Mouse (Mus musculus): Measurements from ENCODE around the gene Grin2d. TPM values are rescaled to one million over a fixed set of nuclear protein-coding genes. Genes with fewer than 3 reads are reported as not detected.

Gene Grin2d
- polyA plus RNA-seq, 1 experiment = 21.1 TPM

- no peaks in the 10 kb centered on the region for H3K36me3 ChIP-seq (ENCODE audit: control insufficient read depth, insufficient read depth, low read length)
- peaks cover 19% of the 10 kb centered on the region for H3K4me1 ChIP-seq (ENCODE audit: control insufficient read depth, insufficient read depth, low read length)
- TF ChIP-seq POLR2A (IDR thresholded peaks at IDR 0.05; ENCODE audit: control insufficient read depth, low read depth, low read length) (no peak), CTCF (IDR thresholded peaks at IDR 0.05; ENCODE audit: control insufficient read depth, insufficient read depth, insufficient replicate concordance, low read depth, low read length) (no peak)
- H3K27me3 ChIP-seq (ENCODE audit: control insufficient read depth, insufficient read depth, low read length) = no peaks in the 10 kb centered on the region
- no peak overlapping the region for H3K27ac ChIP-seq (ENCODE audit: control insufficient read depth, insufficient read depth, low read depth, low read length)
- no peak overlapping the region for H3K4me3 ChIP-seq (ENCODE audit: control insufficient read depth, low read depth, low read length)
These were observed 25.1 kb downstream of the Grin2d start for GRCm38 (mm10) chr7:45853089-45853488.

- H3K27ac ChIP-seq (ENCODE audit: control insufficient read depth, insufficient read depth, low read depth, low read length) = no peak overlapping the region
- no peaks in the 10 kb centered on the region for H3K4me1 ChIP-seq (ENCODE audit: control insufficient read depth, insufficient read depth, low read length)
- TF ChIP-seq CTCF (IDR thresholded peaks at IDR 0.05; ENCODE audit: control insufficient read depth, insufficient read depth, insufficient replicate concordance, low read depth, low read length) (no peak), POLR2A (IDR thresholded peaks at IDR 0.05; ENCODE audit: control insufficient read depth, low read depth, low read length) (no peak)
- no peaks in the 10 kb centered on the region for H3K27me3 ChIP-seq (ENCODE audit: control insufficient read depth, insufficient read depth, low read length)
- no peak overlapping the region for H3K4me3 ChIP-seq (ENCODE audit: control insufficient read depth, low read depth, low read length)
- H3K36me3 ChIP-seq (ENCODE audit: control insufficient read depth, insufficient read depth, low read length) = no peaks in the 10 kb centered on the region
These were observed 27.5 kb downstream of the Grin2d start for GRCm38 (mm10) chr7:45850661-45851060.

GRCm38 (mm10) chr7:45848447-45849027, 29.6 kb downstream of the Grin2d start:
- no peaks in the 10 kb centered on the region for H3K4me1 ChIP-seq (ENCODE audit: control insufficient read depth, insufficient read depth, low read length)
- no peak overlapping the region for H3K4me3 ChIP-seq (ENCODE audit: control insufficient read depth, low read depth, low read length)
- no peak for TF ChIP-seq CTCF (IDR thresholded peaks at IDR 0.05; ENCODE audit: control insufficient read depth, insufficient read depth, insufficient replicate concordance, low read depth, low read length)
- no peak for TF ChIP-seq POLR2A (IDR thresholded peaks at IDR 0.05; ENCODE audit: control insufficient read depth, low read depth, low read length)
- H3K36me3 ChIP-seq (ENCODE audit: control insufficient read depth, insufficient read depth, low read length) = no peaks in the 10 kb centered on the region
- H3K27ac ChIP-seq (ENCODE audit: control insufficient read depth, insufficient read depth, low read depth, low read length) = no peak overlapping the region
- no peaks in the 10 kb centered on the region for H3K27me3 ChIP-seq (ENCODE audit: control insufficient read depth, insufficient read depth, low read length)

GRCm38 (mm10) chr7:45842950-45843744, 35.0 kb downstream of the Grin2d start:
- Histone ChIP-seq H3K4me3 (ENCODE audit: control insufficient read depth, low read depth, low read length) (no peak overlapping the region), H3K27ac (ENCODE audit: control insufficient read depth, insufficient read depth, low read depth, low read length) (no peak overlapping the region), H3K36me3 (ENCODE audit: control insufficient read depth, insufficient read depth, low read length) (no peaks in the 10 kb centered on the region), H3K27me3 (ENCODE audit: control insufficient read depth, insufficient read depth, low read length) (no peaks in the 10 kb centered on the region), H3K4me1 (ENCODE audit: control insufficient read depth, insufficient read depth, low read length) (no peaks in the 10 kb centered on the region)
- TF ChIP-seq POLR2A (IDR thresholded peaks at IDR 0.05; ENCODE audit: control insufficient read depth, low read depth, low read length) (no peak), CTCF (IDR thresholded peaks at IDR 0.05; ENCODE audit: control insufficient read depth, insufficient read depth, insufficient replicate concordance, low read depth, low read length) (no peak)

- H3K27me3 ChIP-seq (ENCODE audit: control insufficient read depth, insufficient read depth, low read length) = no peaks in the 10 kb centered on the region
- H3K36me3 ChIP-seq (ENCODE audit: control insufficient read depth, insufficient read depth, low read length) = no peaks in the 10 kb centered on the region; the same call in none of the 2 replicates
- TF ChIP-seq CTCF (IDR thresholded peaks at IDR 0.05; ENCODE audit: control insufficient read depth, insufficient read depth, insufficient replicate concordance, low read depth, low read length) = no peak
- TF ChIP-seq POLR2A (IDR thresholded peaks at IDR 0.05; ENCODE audit: control insufficient read depth, low read depth, low read length) = no peak
- peaks cover 24% of the 10 kb centered on the region for H3K4me1 ChIP-seq (ENCODE audit: control insufficient read depth, insufficient read depth, low read length)
- H3K27ac ChIP-seq (ENCODE audit: control insufficient read depth, insufficient read depth, low read depth, low read length) = no peak overlapping the region; the same call in 1 of the 2 replicates
- peak overlapping the region; percentile 96 for H3K4me3 ChIP-seq (ENCODE audit: control insufficient read depth, low read depth, low read length)
These were observed 44.3 kb downstream of the Grin2d start for GRCm38 (mm10) chr7:45833924-45834323.

- H3K4me1 ChIP-seq (ENCODE audit: control insufficient read depth, insufficient read depth, low read length) = peaks cover 24% of the 10 kb centered on the region
- H3K27ac ChIP-seq (ENCODE audit: control insufficient read depth, insufficient read depth, low read depth, low read length) = peak overlapping the region; percentile 71
- TF ChIP-seq POLR2A (IDR thresholded peaks at IDR 0.05; ENCODE audit: control insufficient read depth, low read depth, low read length) (no peak), CTCF (IDR thresholded peaks at IDR 0.05; ENCODE audit: control insufficient read depth, insufficient read depth, insufficient replicate concordance, low read depth, low read length) (no peak)
- H3K4me3 ChIP-seq (ENCODE audit: control insufficient read depth, low read depth, low read length) = peak overlapping the region; percentile 96
- no peaks in the 10 kb centered on the region for H3K27me3 ChIP-seq (ENCODE audit: control insufficient read depth, insufficient read depth, low read length)
- no peaks in the 10 kb centered on the region; the same call in none of the 2 replicates for H3K36me3 ChIP-seq (ENCODE audit: control insufficient read depth, insufficient read depth, low read length)
These were observed 44.9 kb downstream of the Grin2d start for GRCm38 (mm10) chr7:45833148-45833790.

- Histone ChIP-seq H3K36me3 (ENCODE audit: control insufficient read depth, insufficient read depth, low read length) (no peaks in the 10 kb centered on the region; the same call in none of the 2 replicates), H3K4me3 (ENCODE audit: control insufficient read depth, low read depth, low read length) (peak overlapping the region; percentile 96), H3K4me1 (ENCODE audit: control insufficient read depth, insufficient read depth, low read length) (peaks cover 24% of the 10 kb centered on the region), H3K27me3 (ENCODE audit: control insufficient read depth, insufficient read depth, low read length) (no peaks in the 10 kb centered on the region), H3K27ac (ENCODE audit: control insufficient read depth, insufficient read depth, low read depth, low read length) (no peak overlapping the region)
- no peak for TF ChIP-seq CTCF (IDR thresholded peaks at IDR 0.05; ENCODE audit: control insufficient read depth, insufficient read depth, insufficient replicate concordance, low read depth, low read length)
- no peak; the same call in 1 of the 2 replicates for TF ChIP-seq POLR2A (IDR thresholded peaks at IDR 0.05; ENCODE audit: control insufficient read depth, low read depth, low read length)
These were observed 45.8 kb downstream of the Grin2d start for GRCm38 (mm10) chr7:45832428-45832827.

Measured in testis, adult 2 months (tissue).